Mouse (Mus musculus) embryonic fibroblast, embryonic 13.5 days (primary cell): Measurements from ENCODE around the gene Foxj1.

ENCODE experiments used
- CTCF ChIP-seq: IDR thresholded peaks from 2 replicates; pipeline ENCODE4 v1.5.1; 2011; ENCODE audit warnings: mild to moderate bottlenecking, control low read depth, low read length, moderate library complexity, borderline replicate concordance; ENCODE audit not compliant: insufficient read depth
- POLR2A ChIP-seq: IDR thresholded peaks from 2 replicates; pipeline ENCODE4 v1.6.1; 2011; ENCODE audit warnings: low read depth, mild to moderate bottlenecking, control low read depth, low read length, moderate library complexity

DNA sequence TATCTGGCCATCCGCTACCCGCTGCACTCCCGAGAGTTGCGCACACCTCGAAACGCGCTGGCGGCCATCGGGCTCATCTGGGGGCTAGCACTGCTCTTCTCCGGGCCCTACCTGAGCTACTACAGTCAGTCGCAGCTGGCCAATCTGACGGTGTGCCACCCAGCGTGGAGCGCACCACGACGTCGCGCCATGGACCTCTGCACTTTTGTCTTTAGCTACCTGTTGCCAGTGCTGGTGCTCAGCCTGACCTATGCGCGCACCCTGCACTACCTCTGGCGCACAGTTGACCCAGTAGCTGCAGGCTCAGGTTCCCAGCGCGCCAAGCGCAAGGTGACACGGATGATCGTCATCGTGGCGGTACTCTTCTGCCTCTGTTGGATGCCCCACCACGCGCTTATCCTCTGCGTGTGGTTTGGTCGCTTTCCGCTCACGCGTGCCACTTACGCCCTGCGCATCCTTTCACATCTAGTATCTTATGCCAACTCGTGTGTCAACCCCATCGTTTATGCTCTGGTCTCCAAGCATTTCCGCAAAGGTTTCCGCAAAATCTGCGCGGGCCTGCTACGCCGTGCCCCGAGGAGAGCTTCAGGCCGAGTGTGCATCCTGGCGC, 52.2 kb downstream of the Foxj1 start:
- TF ChIP-seq CTCF (no peak), POLR2A (no peak)
